Mouse (Mus musculus): ENCODE results near the gene Stip1.
"Not testable (repeated sequence)": the region's sequence is repeated elsewhere in the genome, so short reads cannot be mapped to it uniquely, and the experiment has no call there.

The Stip1 gene

DNA sequence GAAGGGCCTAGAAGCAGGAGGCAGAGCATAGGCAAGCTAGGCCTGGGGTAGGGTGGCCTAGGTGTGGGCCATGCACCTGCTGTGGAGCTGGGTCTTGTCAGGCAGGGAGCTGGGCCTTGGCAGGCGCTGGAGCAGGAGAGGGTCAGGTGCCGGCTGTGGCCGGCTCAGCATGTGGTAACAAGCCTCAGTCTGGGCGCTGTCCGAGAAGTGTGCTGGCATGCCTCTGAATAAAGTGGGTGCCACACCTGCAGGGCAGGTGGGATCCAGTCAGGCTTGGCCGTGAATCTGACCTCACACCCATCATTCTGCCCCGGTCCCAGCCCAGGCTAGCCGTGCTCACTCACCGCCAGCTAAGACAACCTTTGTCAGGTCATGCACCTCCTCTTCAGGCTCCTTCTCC, 25.8 kb downstream of the Stip1 start:
- DNase-seq: no peak

DNA sequence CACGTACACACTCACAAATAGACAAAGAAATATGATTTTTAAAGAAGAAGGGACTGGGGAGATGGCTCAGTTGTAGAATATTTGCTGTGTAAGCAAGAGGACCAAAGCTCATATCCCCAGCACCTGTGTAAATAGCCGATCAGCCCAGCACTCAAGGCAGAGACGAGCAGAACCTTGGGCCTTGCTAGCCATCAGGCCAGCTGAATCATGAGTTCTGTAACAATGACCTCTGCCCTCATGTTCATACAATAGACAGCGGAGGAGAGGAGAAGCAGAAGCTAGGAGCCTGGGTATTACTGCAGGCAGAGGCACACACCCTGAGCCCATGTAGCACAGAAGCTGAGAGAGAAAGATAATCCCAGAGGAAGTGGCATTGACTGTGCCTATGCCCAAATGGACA, 27.3 kb downstream of the Stip1 start:
- no peak for DNase-seq

GRCm38 (mm10) chr19:7006892-7007593, 32.7 kb downstream of the Stip1 start:
- no peak for DNase-seq

GRCm38 (mm10) chr19:6999360-7000063, 40.3 kb downstream of the Stip1 start:
- no peak for DNase-seq

GRCm38 (mm10) chr19:6997721-6998290, 42.0 kb downstream of the Stip1 start:
- no peak for DNase-seq

DNA sequence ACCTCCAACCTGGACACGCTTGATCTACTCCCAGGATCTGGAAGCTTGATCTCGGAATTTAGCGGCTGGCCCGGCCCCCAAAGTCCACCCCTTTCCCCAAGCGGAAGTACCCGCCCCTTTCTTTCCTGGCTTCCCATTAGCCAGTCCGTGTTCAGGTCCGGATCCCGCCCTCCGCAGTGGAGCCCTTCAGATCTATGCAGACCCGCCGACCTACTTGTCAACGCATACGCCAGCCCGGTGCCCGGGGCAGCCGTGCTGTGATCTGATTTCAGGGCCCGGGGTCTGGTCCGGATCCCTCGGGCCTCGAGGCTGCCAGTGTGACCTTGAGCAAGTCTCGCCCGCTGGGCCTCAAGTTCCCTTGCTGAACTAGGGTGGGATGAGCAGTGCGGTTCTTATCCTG, 43.8 kb downstream of the Stip1 start, which contains the start of the genes Nudt22 and Trpt1:
Nudt22 (minus strand) TSS at position 112 of the 400 bp plus-strand sequence.
Trpt1 (plus strand) TSS at position 126 of the 400 bp plus-strand sequence.
- peak; percentile 89 to 94 for DNase-seq

GRCm38 (mm10) chr19:6995255-6995991, 44.3 kb downstream of the Stip1 start:
- DNase-seq: peak in 1 of 2 experiments; percentile 36

DNA sequence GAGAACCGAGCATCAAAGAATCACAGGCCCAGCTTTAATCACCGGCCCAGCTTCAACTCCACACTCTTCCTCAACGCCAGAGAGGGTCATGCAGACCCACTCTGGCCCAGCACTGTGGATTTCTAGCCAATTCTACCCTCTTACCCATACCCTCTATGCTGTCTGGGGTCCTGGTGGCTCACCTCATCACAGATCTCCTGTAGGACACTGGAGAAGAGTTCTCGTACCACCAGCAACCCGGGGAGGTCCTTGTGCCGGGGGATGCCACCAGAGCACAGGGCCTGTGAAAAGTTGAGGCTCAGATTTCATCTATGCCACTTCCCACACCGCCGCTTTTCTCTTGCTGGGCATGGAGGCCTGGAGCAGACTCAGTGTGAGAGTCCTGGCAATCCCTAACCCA, 45.3 kb downstream of the Stip1 start:
- no peak for DNase-seq

DNA sequence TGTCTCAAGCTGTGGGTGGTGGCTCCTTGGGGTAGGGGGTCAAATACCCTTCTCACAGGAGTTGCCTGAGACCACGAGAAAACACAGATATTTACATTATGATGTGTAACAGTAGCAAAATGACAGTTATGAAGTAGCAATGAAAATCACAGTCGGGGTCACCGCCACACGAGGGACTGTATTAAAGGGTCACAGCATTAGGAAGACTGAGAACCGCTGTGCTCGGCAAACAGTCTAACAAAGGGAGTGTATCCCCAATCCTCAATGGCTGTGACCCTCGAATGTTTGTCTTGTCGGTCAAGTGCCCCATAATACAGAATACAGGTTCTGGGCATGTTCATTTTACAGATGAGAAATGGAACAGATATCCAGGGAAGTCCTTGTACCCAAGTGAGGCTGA, 45.8 kb downstream of the Stip1 start:
- no peak for DNase-seq

DNA sequence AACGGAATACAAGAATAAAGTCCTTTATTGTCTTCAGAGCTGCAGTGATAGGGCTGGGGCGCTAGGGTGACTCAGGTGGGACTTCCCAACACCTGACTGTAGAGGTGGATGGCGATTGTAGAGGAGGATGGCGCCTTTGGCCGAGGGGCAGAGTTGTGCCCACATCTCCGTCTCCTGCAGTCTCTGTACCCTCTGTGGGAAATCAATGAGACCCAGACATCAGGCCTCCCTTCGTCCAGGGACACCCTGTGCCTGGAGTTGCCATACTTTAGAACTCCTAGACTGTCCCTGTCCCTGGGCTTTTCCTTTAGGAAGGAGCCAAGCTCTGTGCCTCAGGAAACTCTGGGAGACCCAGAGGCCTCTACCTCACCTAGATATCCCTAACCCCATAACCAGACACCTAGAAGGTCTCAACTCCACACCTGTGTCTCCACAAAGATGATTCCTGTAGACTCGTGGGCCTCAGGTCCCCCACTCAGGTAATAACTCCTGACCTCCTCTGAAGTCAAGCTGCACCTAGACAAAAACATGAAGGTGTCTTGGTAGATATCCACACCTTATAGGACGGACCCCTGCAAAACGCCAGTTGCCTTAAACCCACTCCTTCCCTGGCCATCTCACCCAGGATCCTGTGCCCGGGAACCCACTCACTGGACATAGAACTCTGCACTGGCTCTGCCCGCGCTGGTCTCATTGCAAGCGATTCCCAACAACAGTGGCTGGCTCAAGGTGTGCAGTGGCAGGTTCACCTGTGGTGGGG, 46.6 kb downstream of the Stip1 start:
- DNase-seq: no peak

DNA sequence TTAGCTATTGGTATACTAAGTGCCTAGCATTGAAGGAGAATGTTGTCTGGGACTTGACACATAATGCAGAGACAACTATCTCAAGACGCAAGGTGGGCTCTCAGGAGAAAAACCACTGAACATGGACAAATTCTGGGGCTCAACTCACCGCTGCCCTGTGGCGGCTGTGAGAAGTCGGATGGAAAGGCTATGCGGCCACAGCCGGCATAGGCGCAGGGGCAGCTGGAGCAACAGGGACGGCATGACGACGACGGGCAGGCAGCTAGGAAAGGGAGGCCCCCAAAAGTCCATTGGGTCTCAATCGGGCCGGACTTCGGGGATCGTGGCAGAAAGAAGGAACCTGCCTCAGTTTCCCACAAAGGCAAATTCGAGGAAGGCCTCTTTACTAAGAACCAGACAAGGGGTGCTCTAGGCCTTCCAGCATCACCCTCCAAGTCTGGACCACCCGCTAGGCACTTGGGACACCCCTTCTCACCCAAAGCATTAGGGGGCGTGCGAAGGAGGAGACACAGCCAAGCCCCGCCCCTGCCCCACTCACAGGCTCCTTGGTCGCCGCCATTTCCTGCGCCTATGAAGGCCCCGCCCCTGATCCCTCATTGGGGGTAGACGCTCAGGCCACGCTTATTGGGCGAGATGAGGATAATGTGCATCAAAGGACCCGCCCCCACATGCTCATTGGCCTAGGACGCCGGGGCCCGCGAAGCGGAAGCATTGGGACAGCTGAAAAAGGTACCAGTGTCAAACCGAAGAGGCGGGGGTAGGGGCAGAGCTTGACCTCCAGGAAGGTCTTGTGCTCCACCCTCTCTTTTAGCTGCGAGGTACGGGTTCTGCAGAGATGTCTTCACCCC, 47.5 kb downstream of the Stip1 start, which contains the start of gene Dnajc4:
Dnajc4 (minus strand) TSS at position 562 of the 848 bp plus-strand sequence.
- peak; percentile 98 to 99 for DNase-seq

DNA sequence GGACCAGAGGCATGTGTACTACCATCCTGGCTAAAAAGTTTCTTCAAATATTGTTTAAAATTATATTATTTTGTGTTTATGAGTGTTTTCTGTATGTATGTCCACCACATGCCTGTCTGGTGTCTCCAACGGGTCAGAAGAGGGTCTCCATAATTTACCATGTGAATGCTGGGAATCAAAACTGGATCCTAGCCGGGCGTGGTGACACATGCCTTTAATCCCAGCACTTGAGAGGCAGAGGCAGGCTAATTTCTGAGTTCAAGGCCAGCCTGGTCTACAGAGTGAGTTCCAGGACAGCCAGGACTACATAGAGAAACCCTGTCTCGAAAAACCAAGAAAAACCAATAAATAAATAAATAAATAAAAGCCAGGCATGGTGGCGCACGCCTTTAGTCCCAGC, 48.6 kb downstream of the Stip1 start:
- not testable (repeated sequence) for DNase-seq

DNA sequence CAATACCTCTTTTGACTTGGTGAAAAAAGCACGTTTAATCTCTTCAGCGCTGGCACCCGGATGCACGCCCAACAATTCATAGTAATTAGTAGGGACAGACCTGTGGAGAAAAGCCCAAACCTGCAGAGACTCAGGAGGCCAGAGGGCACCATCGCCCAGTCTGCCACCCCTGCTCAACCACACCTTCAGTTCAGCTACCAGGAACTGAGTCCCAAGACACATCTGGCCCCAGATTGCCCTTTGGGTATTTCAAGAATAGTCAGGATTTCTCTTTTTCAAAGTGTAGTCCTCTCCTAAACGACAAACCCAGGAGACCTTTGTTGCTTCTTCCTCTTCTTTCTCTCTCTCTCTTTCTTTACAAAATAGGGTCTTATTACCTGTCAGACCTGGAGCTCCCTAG, 49.1 kb downstream of the Stip1 start:
- DNase-seq: no peak

DNA sequence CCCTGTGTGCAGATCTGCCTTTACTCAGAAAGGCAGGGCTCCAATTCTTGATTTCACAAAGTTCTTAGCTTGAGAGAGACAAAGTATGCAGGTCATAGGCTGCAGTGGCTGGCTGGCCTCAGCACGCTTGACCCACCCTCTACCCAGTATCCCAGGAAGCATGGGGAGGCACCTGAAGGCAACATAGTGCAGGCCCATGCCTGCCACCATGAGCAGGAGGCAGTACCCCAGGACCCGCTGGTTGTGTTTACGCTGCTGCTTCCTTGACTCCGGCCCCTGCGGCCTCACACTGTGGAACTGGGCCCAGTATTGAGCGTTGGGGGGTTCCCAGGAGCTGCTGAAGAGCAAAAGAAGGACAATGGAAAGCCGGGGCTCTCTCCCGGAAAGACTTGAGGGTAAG, 50.5 kb downstream of the Stip1 start:
- no peak for DNase-seq

- DNase-seq: no peak
These were observed 51.9 kb downstream of the Stip1 start for GRCm38 (mm10) chr19:6987904-6988285.

- peak; percentile 77 to 83 for DNase-seq
These were observed 52.5 kb downstream of the Stip1 start, which contains the start of gene Vegfb for GRCm38 (mm10) chr19:6987061-6987903. Vegfb (minus strand) TSS chr19:6987651.

GRCm38 (mm10) chr19:6985951-6986708, 53.6 kb downstream of the Stip1 start:
- no peak for DNase-seq

DNA sequence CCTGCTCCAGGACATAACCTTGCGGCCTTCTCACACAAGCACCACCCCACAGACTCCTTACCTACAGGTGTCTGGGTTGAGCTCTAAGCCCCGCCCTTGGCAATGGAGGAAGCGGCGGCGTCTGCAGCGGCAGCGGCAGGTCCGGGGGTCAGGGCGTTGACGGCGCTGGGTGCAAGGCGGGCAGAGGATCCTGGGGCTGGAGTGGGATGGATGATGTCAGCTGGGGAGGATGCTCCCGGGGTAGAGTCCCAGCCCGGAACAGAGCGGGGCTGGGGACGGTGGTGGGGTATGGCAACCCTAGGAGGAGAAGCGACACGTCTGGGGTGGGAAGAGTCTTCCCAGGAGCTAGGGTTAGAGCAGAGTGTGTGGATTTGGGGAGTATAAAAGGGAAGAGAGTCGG, 54.5 kb downstream of the Stip1 start:
- no peak for DNase-seq

- no peak for DNase-seq
These were observed 56.1 kb downstream of the Stip1 start for GRCm38 (mm10) chr19:6983621-6984020.

DNA sequence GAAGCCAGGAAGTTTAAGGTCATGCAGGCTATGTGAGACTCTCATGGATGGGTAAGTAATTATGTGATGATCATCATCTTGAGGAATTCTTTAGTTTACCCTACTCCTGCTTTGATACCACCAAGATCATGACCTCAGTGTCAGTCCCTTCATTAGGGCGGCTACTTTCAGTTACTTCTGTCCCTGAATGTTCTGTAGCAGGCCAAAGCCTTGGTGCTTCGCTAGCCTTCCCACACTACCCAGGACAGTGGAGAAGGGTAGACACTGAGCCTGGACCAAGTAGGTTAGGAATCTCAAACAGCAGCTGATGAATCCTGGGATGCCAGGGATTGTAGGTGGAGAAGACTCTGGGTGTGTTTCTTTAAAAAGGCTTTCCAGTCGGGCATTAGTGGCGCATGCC, 58.3 kb downstream of the Stip1 start:
- no peak for DNase-seq
